Mouse (Mus musculus): Measurements from ENCODE around the gene Nt5c.
"Not testable (repeated sequence)": the region's sequence is repeated elsewhere in the genome, so short reads cannot be mapped to it uniquely, and the experiment has no call there.

Nt5c gene

DNA sequence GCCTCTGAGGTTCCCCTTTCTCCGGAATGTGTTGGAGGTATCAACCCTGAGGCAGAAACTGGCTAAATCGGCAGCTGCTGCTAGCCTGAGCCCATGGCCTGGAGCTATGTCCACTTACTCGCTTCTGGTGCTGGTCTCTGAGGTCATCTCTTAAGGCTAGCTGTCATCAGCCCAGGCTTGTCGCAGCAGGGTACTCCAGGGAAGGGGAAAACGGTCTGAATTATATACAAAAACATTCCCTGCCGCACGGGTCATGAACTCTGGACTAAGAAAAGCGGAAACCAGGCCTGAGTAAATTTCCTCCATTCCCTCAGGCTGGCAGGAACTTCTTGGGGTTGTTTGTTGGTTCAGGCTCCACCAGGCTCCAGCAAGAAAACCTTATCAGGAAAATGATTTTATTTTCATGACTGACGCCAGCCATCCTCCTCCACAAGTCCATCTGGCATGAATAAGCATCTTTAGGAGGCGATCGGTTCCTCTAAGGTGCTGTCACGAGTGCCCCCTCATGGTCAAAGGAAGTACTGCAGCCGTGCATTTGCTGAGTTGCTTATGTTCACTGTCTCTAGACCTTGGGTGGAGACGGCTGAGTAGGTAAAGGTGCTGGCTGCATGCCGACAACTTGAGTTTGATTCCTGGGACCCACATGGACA, 17.9 kb downstream of the Nt5c start:
- in situ Hi-C loops (cut with MboI, MseI), result loop anchor here (5.0 kb wide), 1 partner anchor 41 kb away; no protein-coding TSS in a partner anchor

DNA sequence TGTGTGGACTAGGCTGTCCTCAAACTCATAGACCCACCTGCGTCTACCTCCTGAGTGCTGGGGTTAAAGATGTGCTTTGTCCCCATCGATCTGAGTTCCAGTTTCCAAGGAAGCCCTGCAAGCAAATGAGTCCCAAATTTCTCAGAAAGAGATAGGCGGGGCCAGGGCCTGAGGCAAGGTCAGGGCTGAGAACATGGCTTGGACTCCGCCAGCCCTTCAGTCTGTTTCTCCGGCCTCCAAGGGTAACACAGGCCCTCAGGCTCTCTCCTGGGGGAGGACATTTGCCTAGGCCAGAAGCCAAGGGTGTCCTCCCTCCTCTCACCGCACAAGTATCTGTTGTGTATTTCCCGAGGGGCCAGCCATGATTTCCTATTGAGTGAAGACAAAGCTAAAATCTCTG, 19.5 kb downstream of the Nt5c start:
- in situ Hi-C loops (cut with MboI, MseI), result loop anchor here (5.0 kb wide), 1 partner anchor 40 kb away; no protein-coding TSS in a partner anchor

GRCm38 (mm10) chr11:115467217-115467618, 24.4 kb downstream of the Nt5c start:
- in situ Hi-C loops (cut with MboI, MseI), result loop anchor here (5.0 kb wide), 1 partner anchor 105 kb away; no protein-coding TSS in a partner anchor

GRCm38 (mm10) chr11:115464851-115465250, 26.8 kb downstream of the Nt5c start:
- in situ Hi-C loops (cut with MboI, MseI), result loop anchor here (5.0 kb wide), 1 partner anchor 103 kb away; no protein-coding TSS in a partner anchor

- in situ Hi-C loops (cut with MboI, MseI), result no loop called here
These were observed 28.3 kb downstream of the Nt5c start for GRCm38 (mm10) chr11:115463397-115463796.

GRCm38 (mm10) chr11:115462243-115462891, 29.3 kb downstream of the Nt5c start, which contains the start of gene Slc16a5:
Slc16a5 (plus strand) TSS chr11:115462474.
- in situ Hi-C loops (cut with MboI, MseI), result no loop called here

DNA sequence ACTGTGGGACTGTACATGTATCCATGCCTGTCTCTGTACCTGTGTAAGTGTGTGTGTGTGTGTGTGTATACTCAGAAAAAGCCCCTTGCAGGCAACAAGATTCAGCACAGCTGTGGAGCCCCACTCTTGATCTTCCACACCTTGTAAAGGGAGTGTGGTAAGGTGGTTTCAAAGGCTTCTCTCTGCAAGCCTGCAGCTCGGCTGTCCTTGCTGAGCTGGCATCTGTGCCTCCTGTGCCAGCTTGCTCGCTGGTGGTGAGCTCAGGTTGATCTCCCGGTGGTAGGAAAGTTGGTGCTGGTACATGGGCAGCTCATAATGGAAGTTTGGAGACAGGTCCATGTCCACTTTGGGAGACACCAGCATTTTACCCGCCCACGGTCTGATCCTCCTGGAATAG, 29.8 kb downstream of the Nt5c start:
- in situ Hi-C loops (cut with MboI, MseI), result no loop called here

- in situ Hi-C loops (cut with MboI, MseI), result no loop called here
These were observed 30.7 kb downstream of the Nt5c start for GRCm38 (mm10) chr11:115460976-115461375.

GRCm38 (mm10) chr11:115457405-115457804, 34.3 kb downstream of the Nt5c start:
- in situ Hi-C loops (cut with MboI, MseI), result no loop called here

DNA sequence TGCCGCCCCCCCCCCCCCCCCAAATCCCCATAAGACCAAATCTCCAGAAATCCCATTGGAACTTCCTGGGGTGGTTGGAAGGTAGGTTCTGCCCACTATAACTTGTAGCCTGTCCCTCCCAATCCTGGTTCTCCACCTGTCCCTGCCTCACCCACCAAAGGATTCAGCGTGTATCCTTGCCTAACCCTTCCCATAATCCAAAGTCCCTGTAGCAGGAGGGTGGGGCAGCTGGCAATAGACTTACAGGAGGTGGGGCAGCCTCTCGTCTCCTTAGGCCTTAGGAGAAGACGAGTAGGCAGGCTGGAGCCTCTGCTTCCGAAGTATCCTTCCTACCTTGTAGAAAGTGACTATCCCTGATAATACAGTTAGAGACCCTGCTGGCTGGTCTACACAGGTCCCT, 35.5 kb downstream of the Nt5c start:
- in situ Hi-C loops (cut with MboI, MseI), result no loop called here

DNA sequence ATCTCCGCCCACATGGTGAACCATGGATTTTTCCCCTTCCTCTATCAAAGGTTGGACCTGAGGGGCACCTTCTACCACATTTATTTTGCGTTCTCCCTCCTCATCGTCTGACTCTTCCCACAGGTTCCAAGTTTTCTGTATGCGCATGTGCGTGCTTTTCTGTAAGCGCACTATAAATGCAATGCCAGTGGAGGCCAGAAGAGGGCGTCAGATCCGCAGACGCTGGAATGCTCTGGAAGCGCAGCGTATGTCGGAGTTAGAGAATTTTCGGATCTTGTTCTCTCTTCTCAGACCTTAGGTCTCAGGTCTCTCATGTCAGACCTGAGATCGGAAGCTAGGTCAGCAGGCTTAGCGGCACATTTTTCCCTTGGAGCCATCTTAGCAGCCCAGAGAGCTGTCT, 36.0 kb downstream of the Nt5c start:
- in situ Hi-C loops (cut with MboI, MseI), result no loop called here

GRCm38 (mm10) chr11:115454822-115455221, 36.8 kb downstream of the Nt5c start:
- in situ Hi-C loops (cut with MboI, MseI), result not testable (repeated sequence)

- in situ Hi-C loops (cut with MboI, MseI), result no loop called here
These were observed 38.4 kb downstream of the Nt5c start for GRCm38 (mm10) chr11:115453306-115453705.

DNA sequence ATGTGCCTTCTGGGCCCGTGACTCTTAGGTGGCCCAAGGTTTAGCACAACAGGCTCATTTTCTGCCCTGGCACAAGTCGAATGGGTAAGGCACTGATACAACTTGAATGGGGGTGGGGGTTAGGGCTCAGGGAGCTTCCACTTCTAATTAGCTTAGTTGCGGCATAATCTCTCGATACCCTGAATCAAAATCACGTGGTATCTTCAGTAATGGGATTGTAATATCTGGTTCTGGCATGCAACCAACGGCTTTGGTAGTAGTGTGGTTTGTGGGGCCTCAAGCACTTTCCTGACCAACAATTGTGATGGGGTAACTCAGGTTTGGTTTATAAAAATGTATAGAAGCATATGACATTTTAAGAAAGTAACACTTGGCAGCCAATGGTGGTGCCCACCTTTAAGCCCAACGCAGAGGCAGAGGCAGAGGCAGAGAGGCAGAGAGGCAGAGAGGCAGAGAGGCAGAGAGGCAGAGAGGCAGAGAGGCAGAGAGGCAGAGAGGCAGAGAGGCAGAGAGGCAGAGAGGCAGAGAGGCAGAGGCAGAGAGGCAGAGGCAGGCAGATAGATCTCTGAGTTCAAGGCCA, 39.3 kb downstream of the Nt5c start:
- in situ Hi-C loops (cut with MboI, MseI), result no loop called here

DNA sequence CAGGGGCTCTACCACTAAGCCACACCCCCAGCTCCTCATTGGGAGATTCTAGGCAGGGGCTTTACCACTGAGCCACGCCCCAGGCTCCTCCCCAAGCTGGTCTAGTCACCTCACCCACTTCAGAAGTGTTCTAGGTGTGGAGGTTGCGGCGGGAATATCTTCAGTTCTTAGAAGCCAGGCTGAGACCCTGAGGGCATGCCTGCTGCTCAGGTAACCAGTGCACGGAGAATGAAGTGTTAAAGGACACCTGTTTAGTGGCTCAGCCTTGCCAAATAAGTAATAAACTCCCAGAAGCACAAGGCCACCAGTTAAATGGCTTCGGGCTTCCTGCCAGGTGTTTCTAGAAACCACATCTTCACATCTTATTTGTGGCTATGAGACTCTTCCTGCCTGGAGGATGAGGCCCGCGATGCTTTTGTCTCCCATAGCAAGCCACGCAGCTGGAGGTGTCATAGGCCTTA, 39.9 kb downstream of the Nt5c start:
- in situ Hi-C loops (cut with MboI, MseI), result no loop called here

DNA sequence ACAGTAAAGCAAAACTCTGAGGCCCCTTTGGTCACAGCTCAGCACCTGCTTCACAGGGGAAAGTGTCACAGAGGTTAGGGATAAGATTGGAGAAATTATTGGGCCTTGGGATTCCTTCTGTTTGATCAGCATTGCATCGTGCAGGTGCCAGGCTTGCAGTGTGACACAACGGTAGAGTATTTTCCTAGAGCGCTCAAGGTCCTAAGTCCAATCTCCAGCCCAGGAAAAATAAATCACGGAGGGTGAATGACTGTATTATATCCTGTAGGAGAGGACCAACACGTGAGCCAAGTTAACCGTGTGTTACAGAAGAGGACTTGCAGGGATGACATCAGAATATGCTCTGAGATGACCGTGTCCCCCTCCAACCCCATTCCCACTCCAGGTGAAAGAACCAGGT, 41.5 kb downstream of the Nt5c start:
- in situ Hi-C loops (cut with MboI, MseI), result no loop called here

- in situ Hi-C loops (cut with MboI, MseI), result no loop called here
These were observed 42.7 kb downstream of the Nt5c start for GRCm38 (mm10) chr11:115448998-115449397.

- in situ Hi-C loops (cut with MboI, MseI), result no loop called here
These were observed 43.6 kb downstream of the Nt5c start for GRCm38 (mm10) chr11:115448075-115448474.

GRCm38 (mm10) chr11:115447321-115447885, 44.3 kb downstream of the Nt5c start:
- in situ Hi-C loops (cut with MboI, MseI), result no loop called here

DNA sequence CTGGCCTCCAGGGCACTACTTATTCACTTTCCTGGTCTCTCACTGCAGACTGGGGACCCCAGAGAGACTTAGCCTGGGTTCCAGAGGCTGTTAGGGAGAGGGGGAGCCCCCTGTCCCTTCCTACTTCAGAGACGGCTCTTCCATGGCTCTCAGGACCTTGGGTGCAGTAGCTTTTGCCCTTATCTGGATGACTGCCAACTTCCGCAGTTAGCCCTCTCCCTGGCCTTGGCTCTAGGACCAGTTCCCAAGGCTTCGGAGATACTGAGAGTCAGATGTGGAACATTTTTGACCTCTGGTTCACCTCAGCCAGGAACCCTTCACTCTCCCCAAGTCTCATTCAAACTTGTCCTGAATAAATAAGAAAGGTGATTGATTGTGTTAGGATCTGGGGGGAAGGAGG, 44.8 kb downstream of the Nt5c start:
- in situ Hi-C loops (cut with MboI, MseI), result no loop called here

DNA sequence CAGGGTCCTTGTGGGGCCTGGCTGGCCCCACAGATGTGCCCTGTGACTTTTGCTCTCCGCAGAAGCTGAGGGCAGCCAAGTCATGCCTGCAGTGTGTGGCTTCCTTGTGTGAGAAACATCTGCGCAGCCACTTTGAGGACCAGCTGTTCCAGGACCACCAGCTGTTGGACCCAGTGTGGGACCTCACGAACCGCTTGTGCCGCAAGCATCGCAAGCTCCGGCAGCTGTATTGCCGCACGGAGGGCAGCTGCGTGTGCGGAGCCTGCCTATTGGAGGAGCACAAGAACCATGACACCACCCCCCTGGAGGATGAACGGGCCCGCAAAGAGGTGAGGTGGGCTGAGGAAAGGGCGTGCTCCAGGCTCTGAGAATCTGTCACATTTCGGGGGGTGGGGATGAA, 50.2 kb downstream of the Nt5c start:
- in situ Hi-C loops (cut with MboI, MseI), result no loop called here
